Mouse (Mus musculus): Measurements from ENCODE around the gene Agps.

DNA sequence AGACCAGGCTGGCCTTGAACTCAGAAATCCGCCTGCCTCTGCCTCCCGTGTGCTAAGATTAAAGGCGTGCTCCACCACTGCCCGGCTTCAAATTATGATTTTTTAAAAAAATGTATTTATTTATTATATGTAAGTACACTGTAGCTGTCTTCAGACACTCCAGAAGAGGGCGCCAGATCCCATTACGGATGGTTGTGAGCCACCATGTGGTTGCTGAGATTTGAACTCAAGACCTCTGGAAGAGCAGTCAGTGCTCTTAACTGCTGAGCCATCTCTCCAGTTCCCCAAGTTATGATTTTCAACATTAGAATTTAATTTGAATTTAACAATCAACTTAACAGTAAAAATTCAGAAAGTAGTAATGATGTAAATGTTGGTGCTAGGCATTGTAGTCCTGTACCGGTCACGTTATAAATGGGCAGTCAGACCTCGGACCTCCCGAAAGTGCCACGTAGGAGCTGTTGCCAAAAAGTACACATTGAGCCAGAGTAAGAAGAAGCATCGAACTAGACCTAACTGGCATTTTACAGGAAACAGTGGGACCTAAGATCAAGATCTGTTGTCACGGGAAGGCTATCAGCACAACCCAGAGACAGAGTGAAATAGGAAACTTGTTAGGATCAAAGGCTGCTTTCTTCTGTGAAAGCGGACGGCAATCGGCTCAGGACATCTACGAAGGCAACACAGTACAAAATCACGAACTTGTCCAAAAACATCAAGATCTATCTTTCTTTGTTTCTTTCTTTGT lies 40.2 kb upstream of the Agps start:
- peak; percentile 28 for TF ChIP-seq CTCF (conservative IDR thresholded peaks at IDR 0.05; ENCODE audit: low read length)
- no peak for TF ChIP-seq NANOG (IDR thresholded peaks at IDR 0.05; ENCODE audit: borderline replicate concordance, low read length)
- TF ChIP-seq POU5F1 (IDR thresholded peaks at IDR 0.05; ENCODE audit: borderline replicate concordance, low read length), result no peak
